In the genomic region with DNA sequence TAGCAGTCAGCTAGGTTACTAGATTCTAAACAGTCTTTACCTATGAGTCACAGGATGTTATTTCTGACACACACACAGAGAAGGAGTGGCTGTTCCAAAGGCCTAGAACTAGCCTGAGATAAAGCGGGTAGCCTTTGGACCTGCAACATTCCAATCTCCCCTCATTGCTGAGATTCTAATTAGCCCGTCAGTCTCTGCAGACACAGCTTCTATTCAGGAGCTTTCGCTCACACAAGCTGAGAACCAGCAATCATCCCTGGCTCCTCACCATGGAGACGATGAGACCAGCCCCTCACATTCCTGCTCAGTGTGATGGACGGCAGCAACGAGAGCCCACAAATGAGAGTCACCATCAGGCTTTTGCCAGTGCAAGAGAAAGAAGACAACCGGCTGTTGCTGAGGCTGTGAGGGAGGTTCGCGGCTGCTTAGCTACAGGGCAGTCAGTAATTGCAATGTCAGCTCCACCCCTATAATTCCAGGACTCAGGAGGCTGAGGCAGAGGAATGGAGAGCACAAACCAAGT, we compare ENCODE assay signal across 10 mouse cellular contexts. TPM values are rescaled to one million over a fixed set of nuclear protein-coding genes. Genes with fewer than 3 reads are reported as not detected.
DNase-seq lines count a peak whose midpoint lies in the region; ATAC-seq and TF ChIP-seq lines count a peak whose summit lies in the region.
"Had no signal": no experiment of that assay in that cellular context is flagged by ENCODE, and none has a peak within 500 bp of the region (broad histone marks: within the 10 kb centered on the region; RNA-seq: fewer than 3 reads in every experiment).

No protein-coding gene starts in this region.

- H3K4me3 ChIP-seq in liver, postnatal 0 days (ENCODE audit: low read depth, low read length): no peak overlapping the region
- H3K4me3 ChIP-seq in embryonic facial prominence, embryonic 12.5 days: no peak overlapping the region
- H3K4me3 ChIP-seq in intestine, postnatal 0 days (ENCODE audit: low read depth, low read length): no peak overlapping the region
- H3K4me3 ChIP-seq: erythroblast, embryonic 14.5 days; megakaryocyte, embryonic 14.5 days had no signal

- no peaks in the 10 kb centered on the region for H3K4me1 ChIP-seq in liver, postnatal 0 days (ENCODE audit: insufficient read depth)
- peaks cover 10% of the 10 kb centered on the region; the same call in 1 of the 2 replicates for H3K4me1 ChIP-seq in embryonic facial prominence, embryonic 12.5 days
- no peaks in the 10 kb centered on the region for H3K4me1 ChIP-seq in intestine, postnatal 0 days (replicated peaks; ENCODE audit: control insufficient read depth, insufficient read depth, low read length)

- H3K9me3 ChIP-seq in liver, postnatal 0 days (ENCODE audit: low read length): no peaks in the 10 kb centered on the region
- no peaks in the 10 kb centered on the region for H3K9me3 ChIP-seq in embryonic facial prominence, embryonic 12.5 days
- no peaks in the 10 kb centered on the region for H3K9me3 ChIP-seq in intestine, postnatal 0 days (ENCODE audit: control insufficient read depth)

- DNase-seq in liver: peak; percentile 7
- DNase-seq in liver, postnatal 0 days: no peak
- DNase-seq in right cerebral cortex, postnatal 4 days: peak; percentile 19
- DNase-seq in urinary bladder, postnatal 25 days (ENCODE audit: low spot score): no peak
- DNase-seq in adrenal gland, adult (ENCODE audit: inconsistent age in 2 of 2, low spot score in 1 of 2): no peak
- no peak for DNase-seq in urinary bladder, postnatal 10 days (ENCODE audit: low spot score)

- no peak for TF ChIP-seq EP300 in liver, postnatal 0 days (IDR thresholded peaks at IDR 0.05; ENCODE audit: low read depth)

- no peak for TF ChIP-seq CTCF in liver, postnatal 0 days (IDR thresholded peaks at IDR 0.05; ENCODE audit: low read depth)
- TF ChIP-seq CTCF in intestine, postnatal 0 days (IDR thresholded peaks at IDR 0.05; ENCODE audit: low read depth): no peak

- H3K36me3 ChIP-seq in liver, postnatal 0 days (replicated peaks; ENCODE audit: insufficient read depth, low read length): no peaks in the 10 kb centered on the region
- no peaks in the 10 kb centered on the region for H3K36me3 ChIP-seq in embryonic facial prominence, embryonic 12.5 days
- H3K36me3 ChIP-seq in intestine, postnatal 0 days (ENCODE audit: control insufficient read depth, insufficient read depth): no peaks in the 10 kb centered on the region

- no peak overlapping the region for H3K4me2 ChIP-seq in liver, postnatal 0 days (ENCODE audit: low read depth, low read length)
- H3K4me2 ChIP-seq in embryonic facial prominence, embryonic 12.5 days (replicated peaks): peak overlapping the region; percentile 17; the same call in 1 of the 2 replicates
- no peak overlapping the region; the same call in 1 of the 2 replicates for H3K4me2 ChIP-seq in intestine, postnatal 0 days (replicated peaks; ENCODE audit: low read depth)

- no peak overlapping the region for H3K9ac ChIP-seq in liver, postnatal 0 days (replicated peaks)
- no peak overlapping the region for H3K9ac ChIP-seq in embryonic facial prominence, embryonic 12.5 days
- no peak overlapping the region for H3K9ac ChIP-seq in intestine, postnatal 0 days (ENCODE audit: low read depth, low read length)

- no peaks in the 10 kb centered on the region for H3K27me3 ChIP-seq in liver, postnatal 0 days (ENCODE audit: insufficient read depth, low read length)
- H3K27me3 ChIP-seq in embryonic facial prominence, embryonic 12.5 days: no peaks in the 10 kb centered on the region
- no peaks in the 10 kb centered on the region for H3K27me3 ChIP-seq in intestine, postnatal 0 days (replicated peaks; ENCODE audit: control insufficient read depth, insufficient read depth, low read length)

- 44% methylated on average over 9 of the region's 9 CpGs for whole genome bisulfite sequencing in liver, postnatal 0 days (ENCODE audit: insufficient replicate concordance)
- 4% methylated on average over 9 of the region's 9 CpGs for WGBS in embryonic facial prominence, embryonic 12.5 days
- WGBS in intestine, postnatal 0 days: 8% methylated on average over 9 of the region's 9 CpGs

- no peak for ATAC-seq in liver, postnatal 0 days
- ATAC-seq in embryonic facial prominence, embryonic 12.5 days (ENCODE audit: insufficient number of reproducible peaks, insufficient read depth, low FRiP score, low TSS enrichment): peak; percentile 47; the same call in 1 of the 2 replicates
- peak; percentile 93 for ATAC-seq in intestine, postnatal 0 days

- H3K27ac ChIP-seq in liver, postnatal 0 days (ENCODE audit: low read depth): no peak overlapping the region
- peak overlapping the region; percentile 36; the same call in 1 of the 2 replicates for H3K27ac ChIP-seq in embryonic facial prominence, embryonic 12.5 days
- peak overlapping the region; percentile 61; the same call in 1 of the 2 replicates for H3K27ac ChIP-seq in intestine, postnatal 0 days (ENCODE audit: low read depth, low read length)

RNA-seq across cellular contexts. Expression of gene Vapb, which starts 6.8 kb away (rescaled TPM):
- 4.7 and 7.6 TPM in 2 replicates for polyA plus RNA-seq in liver, postnatal 0 days (2015; fragmentation: Nextera tagmentation; extraction: Ambion mirVana)
- polyA plus RNA-seq in embryonic facial prominence, embryonic 12.5 days (2016; fragmentation: Nextera tagmentation; extraction: Ambion mirVana): 11.7 and 13.4 TPM in 2 replicates
- polyA plus RNA-seq in intestine, postnatal 0 days (2015; fragmentation: Nextera tagmentation; extraction: Ambion mirVana): 13.5 and 14.9 TPM in 2 replicates

RNA-seq across cellular contexts. Expression of gene 1700010B08Rik, which starts 11.3 kb away (rescaled TPM):
- polyA plus RNA-seq in liver, postnatal 0 days (2015; fragmentation: Nextera tagmentation; extraction: Ambion mirVana): not detected in 2 replicates
- polyA plus RNA-seq in embryonic facial prominence, embryonic 12.5 days (2016; fragmentation: Nextera tagmentation; extraction: Ambion mirVana): not detected in 2 replicates
- not detected in 2 replicates for polyA plus RNA-seq in intestine, postnatal 0 days (2015; fragmentation: Nextera tagmentation; extraction: Ambion mirVana)
- polyA plus RNA-seq: erythroblast, embryonic 14.5 days had no signal

Comparison
In these comparisons a context has a peak if more than half of its experiments do, and no peak if none do; other contexts are left out.
1. DNase-seq: peak in liver (single experiment) and right cerebral cortex, postnatal 4 days (single experiment); none in liver, postnatal 0 days (single experiment), urinary bladder, postnatal 25 days (single experiment), adrenal gland, adult (0 of 2) and urinary bladder, postnatal 10 days (single experiment).